20 mouse cellular contexts compared by ENCODE assay signal in genomic region chr8:119571135-119571534, GRCm38 (mm10). TPM values are rescaled to one million over a fixed set of nuclear protein-coding genes. Genes with fewer than 3 reads are reported as not detected.
"Had no signal": no experiment of that assay in that cellular context is flagged by ENCODE, and none has a peak within 500 bp of the region (broad histone marks: within the 10 kb centered on the region; RNA-seq: fewer than 3 reads in every experiment).

No protein-coding gene starts in this region.

- DNase-seq: kidney, adult 11 months; kidney, adult 9 months; kidney, postnatal 36 days; layer of hippocampus, adult 9-11 months; layer of hippocampus, postnatal 36 days; lung, embryonic 14.5 days; lung, postnatal 10 days; lung, postnatal 4 days; retina, postnatal 1 day; right cerebral cortex, postnatal 14 days had no signal

- H3K4me3 ChIP-seq: limb, embryonic 13.5 days; midbrain, embryonic 10.5 days; neural tube, embryonic 13.5 days; stomach, embryonic 15.5 days had no signal

- H3K27ac ChIP-seq: kidney, postnatal 0 days; limb, embryonic 13.5 days; midbrain, embryonic 10.5 days; neural tube, embryonic 13.5 days; stomach, embryonic 15.5 days had no signal

- H3K9ac ChIP-seq: limb, embryonic 13.5 days; lung, embryonic 14.5 days; stomach, embryonic 15.5 days had no signal

- H3K9me3 ChIP-seq: limb, embryonic 13.5 days; midbrain, embryonic 10.5 days; neural tube, embryonic 13.5 days; stomach, embryonic 15.5 days had no signal

- H3K27me3 ChIP-seq: stomach, embryonic 15.5 days had no signal

- ATAC-seq: midbrain, embryonic 16.5 days had no signal

RNA-seq across cellular contexts. Expression of gene Dnaaf1, which starts 3.9 kb away (rescaled TPM):
- total RNA-seq: liver, adult 2 months had no signal
- polyA plus RNA-seq: liver, adult 2 months; lung, embryonic 14.5 days; spleen, adult 2 months had no signal

RNA-seq across cellular contexts. Expression of gene Adad2, which starts 41.4 kb away (rescaled TPM):
- total RNA-seq: liver, adult 2 months had no signal
- polyA plus RNA-seq: kidney, postnatal 0 days; liver, adult 2 months; liver, embryonic 16.5 days; lung, embryonic 14.5 days; neural tube, embryonic 13.5 days; spleen, adult 2 months; stomach, embryonic 15.5 days; urinary bladder, adult 2 months had no signal
